Mouse (Mus musculus) ES-Bruce4 (cell line): Measurements from ENCODE around the gene Gpha2.

Source experiments
- CTCF ChIP-seq: IDR thresholded peaks from one replicate; pipeline ENCODE4 v1.8.1; 2011; ENCODE audit warnings: low read depth, low read length
- EP300 ChIP-seq: IDR thresholded peaks from 2 replicates; pipeline ENCODE4 v1.6.1; 2011; ENCODE audit warnings: low read depth, low read length; ENCODE audit not compliant: insufficient read depth

DNA sequence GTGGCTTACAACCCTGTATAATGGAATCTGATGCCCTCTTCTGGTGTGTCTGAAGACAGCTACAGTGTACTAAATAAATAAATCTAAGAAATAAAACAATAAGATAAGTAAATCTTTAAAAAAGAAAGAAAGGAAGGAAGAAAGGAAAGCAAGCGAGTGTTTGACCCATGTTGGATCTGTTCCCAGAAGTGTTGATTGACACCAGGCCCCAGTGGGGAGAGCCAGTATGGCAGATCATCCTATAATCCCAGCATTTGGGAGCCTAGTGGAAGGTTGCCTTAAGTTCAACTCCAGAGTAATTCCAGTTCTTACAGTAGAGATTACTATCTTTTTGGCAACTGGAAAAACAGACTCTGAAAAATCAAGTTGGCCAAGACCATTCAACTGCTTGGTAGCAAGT, 19.6 kb downstream of the Gpha2 start:
- no peak for TF ChIP-seq CTCF
- TF ChIP-seq EP300, result no peak
